Comparison of ENCODE assay signal across 8 mouse cellular contexts in the genomic region with DNA sequence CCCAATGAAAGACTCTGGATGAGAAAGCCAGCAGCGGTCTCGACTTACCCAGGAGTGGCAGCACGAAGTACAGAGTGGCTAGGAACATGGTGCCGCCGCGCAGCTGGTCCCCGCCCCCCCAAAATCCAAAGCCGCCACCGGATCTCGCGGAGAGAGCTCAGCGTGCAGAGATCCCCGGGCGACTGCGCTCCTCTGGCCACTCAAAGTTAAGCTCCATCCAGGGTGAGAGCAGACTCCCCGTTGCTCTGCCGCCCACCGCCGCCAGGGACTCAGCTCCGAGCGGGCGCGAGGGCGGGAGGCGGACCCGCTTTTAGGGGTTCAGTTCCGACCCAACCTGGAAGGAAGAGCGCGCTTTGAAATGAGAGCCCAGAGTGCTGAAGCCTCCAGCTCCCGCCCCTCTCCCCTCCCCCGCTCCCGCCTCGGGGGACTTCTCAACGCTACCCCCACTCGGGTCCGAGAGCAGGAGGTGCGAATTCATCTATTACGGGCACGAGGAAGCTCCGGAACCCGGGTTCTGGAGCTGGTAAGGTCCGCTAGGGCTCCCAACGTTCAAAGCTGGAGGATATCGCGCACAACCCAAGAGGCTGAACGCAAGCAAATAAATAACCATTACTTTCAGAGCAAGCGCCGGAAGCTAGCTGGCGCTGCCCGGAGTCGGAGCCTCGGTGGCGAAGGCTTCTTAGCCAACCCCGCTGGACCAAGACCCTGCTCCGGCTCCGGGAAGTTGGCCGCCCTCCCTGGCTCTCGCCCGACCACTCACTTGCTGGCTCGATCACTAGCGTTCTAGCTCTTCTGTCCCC. TPM values are rescaled to one million over a fixed set of nuclear protein-coding genes. Genes with fewer than 3 reads are reported as not detected.
A peak's percentile ranks its signal among the peaks of the same experiment; 100 is the strongest.
DNase-seq lines count a peak whose midpoint lies in the region; ATAC-seq and TF ChIP-seq lines count a peak whose summit lies in the region.

No protein-coding gene starts in this region.

- H3K4me2 ChIP-seq in lung, embryonic 15.5 days: peak overlapping the region; percentile 99

- peaks cover 73% of the 10 kb centered on the region for H3K27me3 ChIP-seq in E14TG2a.4 (ENCODE audit: insufficient read depth, low read length)
- H3K27me3 ChIP-seq in hindbrain, embryonic 10.5 days (ENCODE audit: insufficient read depth, poor library complexity, severe bottlenecking): peaks cover 82% of the 10 kb centered on the region
- H3K27me3 ChIP-seq in lung, embryonic 15.5 days: peaks cover 71% of the 10 kb centered on the region

- no peaks in the 10 kb centered on the region for H3K36me3 ChIP-seq in E14TG2a.4 (ENCODE audit: insufficient read depth, low read length)
- H3K36me3 ChIP-seq in hindbrain, embryonic 10.5 days: 0 out of 2 replicates have a peak, but pooled peaks cover under 1% of the 10 kb centered on the region
- no peaks in the 10 kb centered on the region for H3K36me3 ChIP-seq in lung, embryonic 15.5 days

- peak; percentile 39 for DNase-seq in adrenal gland, postnatal 25 days
- peak; percentile 21 to 47 for DNase-seq in frontal cortex, postnatal 10 days (ENCODE audit: low spot score in 2 of 2)
- peak; percentile 71 for DNase-seq in hindbrain, embryonic 10.5 days (ENCODE audit: low spot score)
- DNase-seq in layer of hippocampus, postnatal 10 days (ENCODE audit: low spot score in 2 of 2): peak; percentile 70 to 74
- peak; percentile 31 for DNase-seq in urinary bladder, postnatal 36 days (ENCODE audit: low spot score in 2 of 2)

- peaks cover 10% of the 10 kb centered on the region for H3K9me3 ChIP-seq in E14TG2a.4 (ENCODE audit: low read length)
- no peaks in the 10 kb centered on the region for H3K9me3 ChIP-seq in hindbrain, embryonic 10.5 days
- H3K9me3 ChIP-seq in lung, embryonic 15.5 days: no peaks in the 10 kb centered on the region

- ATAC-seq in lung, embryonic 15.5 days (ENCODE audit: borderline replicate concordance, extremely low read depth, low FRiP score, low TSS enrichment): peak; percentile 33; the same call in 1 of the 2 replicates

- TF ChIP-seq CTCF in E14TG2a.4 (conservative IDR thresholded peaks at IDR 0.05; ENCODE audit: low read length): no peak
- TF ChIP-seq CTCF in olfactory bulb, adult 2 months (IDR thresholded peaks at IDR 0.05; ENCODE audit: insufficient read depth, low read depth, low read length): peak; percentile 7; the same call in 1 of the 2 replicates

- H3K9ac ChIP-seq in lung, embryonic 15.5 days: peak overlapping the region; percentile 38

- peak overlapping the region; percentile 89 for H3K27ac ChIP-seq in hindbrain, embryonic 10.5 days
- no peak overlapping the region for H3K27ac ChIP-seq in lung, embryonic 15.5 days
- no peak overlapping the region for H3K27ac ChIP-seq in olfactory bulb, adult 2 months (ENCODE audit: insufficient read depth, low read depth, low read length)

- H3K4me3 ChIP-seq in E14TG2a.4 (replicated peaks; ENCODE audit: low read length): peak overlapping the region; percentile 77
- H3K4me3 ChIP-seq in hindbrain, embryonic 10.5 days: peak overlapping the region; percentile 65
- peak overlapping the region; percentile 49 for H3K4me3 ChIP-seq in lung, embryonic 15.5 days
- H3K4me3 ChIP-seq in olfactory bulb, adult 2 months (ENCODE audit: insufficient read depth, low read depth, low read length): peak overlapping the region; percentile 44

- TF ChIP-seq POLR2A in olfactory bulb, adult 2 months (IDR thresholded peaks at IDR 0.05; ENCODE audit: insufficient read depth, low read depth, low read length): no peak

- peaks cover 41% of the 10 kb centered on the region for H3K4me1 ChIP-seq in E14TG2a.4 (replicated peaks; ENCODE audit: low read depth, low read length)
- H3K4me1 ChIP-seq in hindbrain, embryonic 10.5 days (replicated peaks): peaks cover 62% of the 10 kb centered on the region
- peaks cover 39% of the 10 kb centered on the region for H3K4me1 ChIP-seq in lung, embryonic 15.5 days
- peaks cover 20% of the 10 kb centered on the region for H3K4me1 ChIP-seq in olfactory bulb, adult 2 months (ENCODE audit: control insufficient read depth, insufficient read depth, low read length)

- under 1% methylated on average over 61 of the region's 61 CpGs for WGBS in hindbrain, embryonic 10.5 days
- WGBS in lung, embryonic 15.5 days: under 1% methylated on average over 54 of the region's 61 CpGs
- under 1% methylated on average over 61 of the region's 61 CpGs for WGBS in olfactory bulb, adult 2 months

RNA-seq across cellular contexts. Expression of a gene that starts 1.2 kb away (rescaled TPM):
- 1.5 and 2.0 TPM in 2 replicates for total RNA-seq in adrenal gland, postnatal 25 days (2021)
- polyA plus RNA-seq in hindbrain, embryonic 10.5 days (2016; fragmentation: Nextera tagmentation; extraction: Ambion mirVana): 26.7 and 35.8 TPM in 2 replicates
- total RNA-seq in layer of hippocampus, postnatal 10 days (2021): 10 to 100 TPM; 50.9 to 52.8 TPM
- 7.9 and 9.5 TPM in 2 replicates for polyA plus RNA-seq in lung, embryonic 15.5 days (2015; fragmentation: Nextera tagmentation; extraction: Ambion mirVana)
- polyA plus RNA-seq in olfactory bulb, adult 2 months (2012; ENCODE audit: insufficient read depth, insufficient read length, low replicate concordance, missing spikeins): not detected in 2 replicates

RNA-seq across cellular contexts. Expression of a gene that starts 57.3 kb away (rescaled TPM):
- not detected in 2 replicates for total RNA-seq in adrenal gland, postnatal 25 days (2021)
- polyA plus RNA-seq in hindbrain, embryonic 10.5 days (2016; fragmentation: Nextera tagmentation; extraction: Ambion mirVana): not detected in 2 replicates
- total RNA-seq in layer of hippocampus, postnatal 10 days (2021): not detected
- not detected in 2 replicates for polyA plus RNA-seq in lung, embryonic 15.5 days (2015; fragmentation: Nextera tagmentation; extraction: Ambion mirVana)
- polyA plus RNA-seq in olfactory bulb, adult 2 months (2012; ENCODE audit: insufficient read depth, insufficient read length, low replicate concordance, missing spikeins): not detected in 2 replicates
